Mouse (Mus musculus) gastrocnemius, adult 2 months (tissue): ENCODE measurements around the gene Crot. TPM values are rescaled to one million over a fixed set of nuclear protein-coding genes. Genes with fewer than 3 reads are reported as not detected.
"Not testable (repeated sequence)": the region's sequence is repeated elsewhere in the genome, so short reads cannot be mapped to it uniquely, and the experiment has no call there.

Source experiments
- DNase-seq: peaks from one replicate; pipeline ENCODE4 v3.0.0; 2022
- H3K27ac ChIP-seq: fragments of 200-600 bp; 2 replicates; pipeline ENCODE4 v1.8.1; 2022; ENCODE audit warnings: mild to moderate bottlenecking
- H3K4me3 ChIP-seq: fragments of 200-600 bp; 2 replicates; pipeline ENCODE4 v1.8.1; 2022; ENCODE audit warnings: mild to moderate bottlenecking, moderate library complexity
- CTCF ChIP-seq: fragments of 200-600 bp; IDR thresholded peaks from 2 replicates; pipeline ENCODE4 v1.8.1; 2022; ENCODE audit warnings: antibody characterized with exemption, mild to moderate bottlenecking, moderate library complexity
- intact Hi-C: fragments of 180-260 bp; cut with DNase I; formaldehyde crosslinking; loops from one replicate; pipeline ENCODE4 v1.15.1; 2025
- total RNA-seq, 2 experiments: library from RNA; stranded (reverse); gene quantifications; 2 replicates each; pipeline ENCODE4 v1.2.3; 2021

Gene Crot
- total RNA-seq, 2 experiments from 2014 or later, result 17.1 to 36.0 TPM

DNA sequence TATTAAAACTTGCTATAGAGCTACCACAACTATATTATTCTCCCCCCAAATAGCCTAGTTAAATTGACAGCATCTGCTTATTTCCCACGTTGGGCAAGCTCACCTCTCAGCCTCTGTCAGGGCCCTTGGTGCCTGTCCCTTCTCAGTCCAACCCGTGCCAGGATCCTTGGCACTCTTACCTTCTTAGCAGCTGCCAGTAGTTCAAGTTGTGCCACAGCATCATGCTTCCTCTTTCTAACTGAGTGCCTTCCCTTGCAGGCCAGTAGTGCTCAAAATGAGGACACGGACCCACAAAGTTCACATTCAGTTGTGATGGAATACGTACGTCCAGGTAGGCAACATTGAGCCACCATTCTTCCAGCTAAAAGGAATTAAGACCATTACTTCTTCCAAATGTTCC is 9.2 kb downstream of the Crot start:
- no peak overlapping the region for H3K27ac ChIP-seq
- peak; percentile 22 for DNase-seq
- no peak for TF ChIP-seq CTCF
- intact Hi-C loops, result no loop called here
- no peak overlapping the region for H3K4me3 ChIP-seq

DNA sequence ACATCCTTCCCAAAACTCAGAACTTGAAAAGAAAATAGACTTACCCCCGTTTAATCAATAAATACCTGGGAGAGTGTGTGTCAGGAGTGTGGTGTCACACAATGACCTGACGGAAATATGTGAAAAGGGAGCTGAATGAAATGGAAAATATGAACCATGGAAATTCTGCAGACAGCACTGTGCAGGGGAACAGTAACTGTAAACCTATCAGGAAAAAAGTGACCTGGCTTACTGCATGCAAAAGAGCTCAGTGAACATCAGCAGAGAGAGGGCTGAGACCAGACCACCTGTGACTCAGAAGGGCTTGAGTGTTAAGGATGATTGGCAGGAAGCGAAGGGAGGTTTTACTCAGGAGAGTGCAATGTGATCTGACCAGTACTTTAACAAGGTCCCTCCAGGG is 11.7 kb downstream of the Crot start:
- TF ChIP-seq CTCF, result no peak
- no peak for DNase-seq
- no peak overlapping the region for H3K4me3 ChIP-seq
- H3K27ac ChIP-seq, result no peak overlapping the region
- intact Hi-C loops, result no loop called here

DNA sequence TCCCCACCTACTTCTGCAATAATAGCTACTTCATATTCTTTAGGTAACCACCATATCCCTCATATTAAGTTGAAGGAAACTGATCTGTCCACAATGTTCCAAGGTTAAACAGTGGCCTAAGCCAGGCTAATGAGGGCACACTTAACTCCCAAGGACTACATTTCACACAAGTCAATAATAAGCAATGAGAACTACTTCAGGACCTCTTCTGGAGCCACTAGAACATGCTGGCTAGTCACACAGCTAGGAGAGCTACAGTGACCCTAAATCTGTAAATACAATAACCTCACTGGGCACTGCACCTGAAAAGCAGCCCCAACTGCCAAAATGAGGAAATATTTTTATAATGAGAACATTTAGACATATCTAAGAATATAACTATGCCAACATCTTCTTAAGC is 22.4 kb downstream of the Crot start:
- H3K4me3 ChIP-seq, result no peak overlapping the region
- no peak for DNase-seq
- no peak for TF ChIP-seq CTCF
- intact Hi-C loops, result no loop called here
- no peak overlapping the region for H3K27ac ChIP-seq

GRCm38 (mm10) chr5:8972355-8972754 is 24.8 kb downstream of the Crot start:
- TF ChIP-seq CTCF, result no peak
- intact Hi-C loops, result no loop called here
- H3K27ac ChIP-seq, result no peak overlapping the region
- H3K4me3 ChIP-seq, result no peak overlapping the region
- DNase-seq, result no peak

GRCm38 (mm10) chr5:8970694-8971093 is 26.4 kb downstream of the Crot start:
- TF ChIP-seq CTCF, result no peak
- Histone ChIP-seq H3K27ac (no peak overlapping the region), H3K4me3 (no peak overlapping the region)
- no peak for DNase-seq
- intact Hi-C loops, result no loop called here

DNA sequence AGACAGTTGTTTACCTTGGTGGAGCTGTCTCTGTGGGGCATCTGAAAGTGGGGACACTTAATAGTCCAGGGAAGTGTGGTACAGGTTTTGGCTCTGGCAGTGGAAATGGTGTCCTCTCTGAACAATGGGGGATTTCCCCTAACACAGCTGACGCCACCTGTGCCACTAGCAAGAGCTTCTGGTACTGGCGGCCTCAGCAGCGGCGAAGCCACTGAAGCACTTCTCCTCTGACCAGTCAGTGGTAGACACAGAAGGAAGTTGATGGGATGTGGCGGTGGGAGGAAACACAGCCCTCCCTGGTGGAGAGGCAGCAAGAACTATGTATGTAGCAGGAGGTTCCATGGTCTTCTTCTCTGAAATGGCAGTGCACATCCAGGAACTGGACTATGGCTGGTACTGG is 32.6 kb downstream of the Crot start:
- H3K4me3 ChIP-seq, result no peak overlapping the region
- intact Hi-C loops, result no loop called here
- no peak for TF ChIP-seq CTCF
- H3K27ac ChIP-seq, result no peak overlapping the region
- no peak for DNase-seq

GRCm38 (mm10) chr5:8960534-8960933 is 36.6 kb downstream of the Crot start:
- TF ChIP-seq CTCF, result no peak
- intact Hi-C loops, result no loop called here
- DNase-seq, result no peak
- Histone ChIP-seq H3K27ac (no peak overlapping the region), H3K4me3 (no peak overlapping the region)

DNA sequence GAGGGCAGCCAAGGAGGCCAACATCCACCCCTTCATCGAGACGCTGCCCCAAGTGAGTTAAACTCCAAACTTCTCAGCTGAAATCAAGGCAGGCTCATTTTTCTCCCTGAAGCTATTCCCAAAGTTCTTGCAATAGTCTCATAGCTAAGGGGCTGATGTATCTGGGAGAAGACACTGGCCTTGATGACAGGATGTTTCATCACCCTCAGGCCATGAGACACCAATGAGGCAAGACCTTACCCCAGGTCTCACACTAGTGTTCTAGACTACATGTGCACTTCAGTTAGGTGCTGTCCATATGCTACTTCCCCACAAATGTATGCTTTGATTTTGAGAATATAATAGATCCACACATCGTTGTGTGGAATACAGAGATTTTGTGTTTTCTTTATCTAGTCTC is 41.6 kb downstream of the Crot start:
- no peak overlapping the region for H3K4me3 ChIP-seq
- no peak for DNase-seq
- TF ChIP-seq CTCF, result no peak
- intact Hi-C loops, result no loop called here
- H3K27ac ChIP-seq, result no peak overlapping the region

- Histone ChIP-seq H3K27ac (no peak overlapping the region), H3K4me3 (no peak overlapping the region)
- TF ChIP-seq CTCF, result no peak
- intact Hi-C loops, result no loop called here
- DNase-seq, result no peak
Measured at GRCm38 (mm10) chr5:8953660-8954059, 43.5 kb downstream of the Crot start.

GRCm38 (mm10) chr5:8947423-8948110 is 49.6 kb downstream of the Crot start:
- Histone ChIP-seq H3K27ac (peak overlapping the region; percentile 65), H3K4me3 (no peak overlapping the region)
- TF ChIP-seq CTCF, result no peak
- peak; percentile 25 for DNase-seq
- intact Hi-C loops, result loop anchor here (10.0 kb wide), 1 partner anchor 107 kb away; no protein-coding TSS in a partner anchor

- Histone ChIP-seq H3K27ac (peak overlapping the region; percentile 86), H3K4me3 (no peak overlapping the region; the same call in 1 of the 2 replicates)
- TF ChIP-seq CTCF, result no peak
- intact Hi-C loops, result loop anchor here (5.0 to 10.0 kb wide), 2 partner anchors 111 to 168 kb away; no protein-coding TSS in a partner anchor
- DNase-seq, result peak; percentile 77
Measured at GRCm38 (mm10) chr5:8943836-8944235, 53.3 kb downstream of the Crot start.

- intact Hi-C loops, result loop anchor here (5.0 to 10.0 kb wide), 2 partner anchors 114 to 171 kb away; no protein-coding TSS in a partner anchor
- not testable (repeated sequence) for DNase-seq, H3K4me3 ChIP-seq
- peak overlapping the region; percentile 71 for H3K27ac ChIP-seq
- peak; percentile 43; the same call in 1 of the 2 replicates for TF ChIP-seq CTCF
Measured at GRCm38 (mm10) chr5:8941266-8941665, 55.9 kb downstream of the Crot start.

- peak; percentile 32 for DNase-seq
- H3K27ac ChIP-seq, result no peak overlapping the region
- H3K4me3 ChIP-seq, result no peak overlapping the region
- intact Hi-C loops, result loop anchor here (5.0 kb wide), 1 partner anchor 36 kb away; no protein-coding TSS in a partner anchor
- TF ChIP-seq CTCF, result no peak
Measured at GRCm38 (mm10) chr5:8937965-8938364, 59.2 kb downstream of the Crot start.

DNA sequence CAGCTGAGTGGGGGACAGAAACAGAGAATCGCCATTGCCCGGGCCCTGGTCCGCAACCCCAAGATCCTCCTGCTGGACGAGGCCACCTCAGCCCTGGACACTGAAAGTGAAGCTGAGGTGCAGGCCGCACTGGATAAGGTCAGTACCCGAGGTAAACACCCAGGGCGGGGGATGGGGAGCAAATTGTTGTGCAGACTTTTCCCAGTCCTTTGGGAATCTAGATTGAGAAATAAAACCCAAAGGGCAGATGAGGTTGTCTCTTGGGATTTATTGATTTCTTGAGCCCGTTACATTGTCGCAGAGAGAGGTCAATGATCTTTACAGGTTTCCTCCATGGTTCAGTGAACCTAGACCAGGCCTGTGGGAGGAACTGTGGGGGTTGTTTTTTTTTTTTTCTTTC is 68.7 kb downstream of the Crot start:
- Histone ChIP-seq H3K27ac (no peak overlapping the region), H3K4me3 (no peak overlapping the region)
- TF ChIP-seq CTCF, result no peak
- no peak for DNase-seq
- intact Hi-C loops, result no loop called here
